Mouse (Mus musculus) lung, postnatal 0 days (tissue): ENCODE measurements around the gene Ska3. TPM values are rescaled to one million over a fixed set of nuclear protein-coding genes. Genes with fewer than 3 reads are reported as not detected.
"Not testable (repeated sequence)": the region's sequence is repeated elsewhere in the genome, so short reads cannot be mapped to it uniquely, and the experiment has no call there.

ENCODE experiments used
- ATAC-seq: fragments of 200-750 bp; cut with Nextera tagmentation; 2 replicates; pipeline ENCODE4 v1.8.0; 2017; ENCODE audit warnings: moderate library complexity
- DNase-seq: peaks from one replicate; pipeline ENCODE4 v3.0.0-alpha.2; 2016; ENCODE audit warnings: low spot score
- H3K27ac ChIP-seq: fragments of 300-500 bp; sonication (generic); 2 replicates; pipeline ENCODE4 v1.5.1; 2014; ENCODE audit warnings: antibody characterized with exemption, mild to moderate bottlenecking, low read length, mixed read lengths
- H3K27me3 ChIP-seq: fragments of 300-500 bp; sonication (generic); replicated peaks from 2 replicates; pipeline ENCODE4 v1.6.1; 2014; ENCODE audit warnings: low read length, mixed read lengths; ENCODE audit not compliant: insufficient read depth
- H3K36me3 ChIP-seq: fragments of 300-500 bp; sonication (generic); 2 replicates; pipeline ENCODE4 v1.6.1; 2014; ENCODE audit warnings: low read length, mixed read lengths; ENCODE audit not compliant: insufficient read depth
- H3K4me1 ChIP-seq: fragments of 300-500 bp; sonication (generic); 2 replicates; pipeline ENCODE4 v1.6.1; 2014; ENCODE audit warnings: antibody characterized with exemption, low read depth, low read length, mixed read lengths; ENCODE audit not compliant: insufficient read depth
- H3K4me2 ChIP-seq: fragments of 300-500 bp; sonication (generic); replicated peaks from 2 replicates; pipeline ENCODE4 v1.6.1; 2014; ENCODE audit warnings: low read depth, mild to moderate bottlenecking, low read length, moderate library complexity, mixed read lengths
- H3K4me3 ChIP-seq: fragments of 300-500 bp; sonication (generic); 2 replicates; pipeline ENCODE4 v1.5.1; 2014; ENCODE audit warnings: low read depth, low read length
- H3K9ac ChIP-seq: fragments of 300-500 bp; sonication (generic); replicated peaks from 2 replicates; pipeline ENCODE4 v1.6.1; 2014; ENCODE audit warnings: low read depth, mild to moderate bottlenecking
- H3K9me3 ChIP-seq: fragments of 300-500 bp; sonication (generic); 2 replicates; pipeline ENCODE4 v1.6.1; 2016; ENCODE audit warnings: low read length, mixed read lengths
- CTCF ChIP-seq: IDR thresholded peaks from 2 replicates; pipeline ENCODE4 v1.5.1; 2016; ENCODE audit warnings: antibody characterized with exemption, mild to moderate bottlenecking
- EP300 ChIP-seq: IDR thresholded peaks from 2 replicates; pipeline ENCODE4 v1.6.1; 2016; ENCODE audit warnings: antibody characterized with exemption, mild to moderate bottlenecking, control low read depth
- WGBS: fragments of 180-500 bp; shearing (Covaris S2); extraction: QIAGEN DNeasy Blood & Tissue Kit; methylation state at CpG from one replicate; pipeline ENCODE4 v1.1.7; 2014; 5-methylcytosine and 5-hydroxymethylcytosine counted together
- polyA plus RNA-seq: library from polyadenylated mRNA; unstranded; fragments of >200 nt; fragmentation: Nextera tagmentation; extraction: Ambion mirVana; gene quantifications from 2 replicates; pipeline ENCODE4 v1.2.1, GENCODE M21; 2015

Gene Ska3
- polyA plus RNA-seq, 1 experiment from 2014 or later = 1.8 TPM

GRCm38 (mm10) chr14:57858601-57859000 lies 32.6 kb upstream of the Ska3 start:
- Histone ChIP-seq H3K9me3 (no peaks in the 10 kb centered on the region), H3K27me3 (no peaks in the 10 kb centered on the region), H3K4me1 (no peaks in the 10 kb centered on the region), H3K9ac (no peak overlapping the region), H3K4me2 (no peak overlapping the region), H3K4me3 (no peak overlapping the region), H3K36me3 (0 out of 2 replicates have a peak, but pooled peaks cover 6% of the 10 kb centered on the region), H3K27ac (no peak overlapping the region)
- DNase-seq (no peak), ATAC-seq (no peak)
- TF ChIP-seq CTCF (no peak), EP300 (no peak)
- 98% methylated on average over 2 of the region's 2 CpGs for WGBS

- not testable (repeated sequence) for H3K4me3 ChIP-seq, H3K9ac ChIP-seq, H3K27ac ChIP-seq, ATAC-seq, H3K4me2 ChIP-seq, H3K27me3 ChIP-seq, H3K36me3 ChIP-seq, H3K9me3 ChIP-seq, H3K4me1 ChIP-seq
- TF ChIP-seq CTCF = 0 out of 2 replicates have a peak, but pooled peaks have one; percentile 14
- DNase-seq = peak; percentile 23
These were observed 30.1 kb upstream of the Ska3 start for GRCm38 (mm10) chr14:57856037-57856436.

- DNase-seq (no peak), ATAC-seq (no peak)
- no peak overlapping the region for H3K9ac ChIP-seq
- no peak overlapping the region for H3K27ac ChIP-seq
- no peak overlapping the region for H3K4me2 ChIP-seq
- H3K4me3 ChIP-seq = no peak overlapping the region
- no peaks in the 10 kb centered on the region for H3K27me3 ChIP-seq
- 93% methylated on average over 2 of the region's 2 CpGs for WGBS
- no peaks in the 10 kb centered on the region for H3K4me1 ChIP-seq
- no peaks in the 10 kb centered on the region for H3K9me3 ChIP-seq
- no peaks in the 10 kb centered on the region for H3K36me3 ChIP-seq
- TF ChIP-seq EP300 = no peak
- TF ChIP-seq CTCF = no peak
These were observed 27.0 kb upstream of the Ska3 start for GRCm38 (mm10) chr14:57852961-57853360.

- TF ChIP-seq EP300 (no peak), CTCF (no peak)
- WGBS = 93% methylated on average over 3 of the region's 3 CpGs
- no peak overlapping the region for H3K4me2 ChIP-seq
These were observed 24.3 kb upstream of the Ska3 start for GRCm38 (mm10) chr14:57850330-57850729.

GRCm38 (mm10) chr14:57848646-57849045 lies 22.7 kb upstream of the Ska3 start:
- Histone ChIP-seq H3K9me3 (no peaks in the 10 kb centered on the region), H3K4me1 (no peaks in the 10 kb centered on the region), H3K27ac (no peak overlapping the region), H3K9ac (no peak overlapping the region), H3K4me2 (no peak overlapping the region), H3K27me3 (no peaks in the 10 kb centered on the region), H3K36me3 (peaks cover 5% of the 10 kb centered on the region; the same call in 1 of the 2 replicates), H3K4me3 (no peak overlapping the region)
- TF ChIP-seq EP300 (no peak), CTCF (no peak)
- no peak for ATAC-seq
- no peak for DNase-seq
- WGBS = 95% methylated on average over 2 of the region's 2 CpGs

More at GRCm38 (mm10) chr14:57850330-57850729, 24.3 kb upstream of the Ska3 start:
- DNase-seq (no peak), ATAC-seq (no peak)
- Histone ChIP-seq H3K9ac (no peak overlapping the region), H3K27ac (no peak overlapping the region), H3K36me3 (no peaks in the 10 kb centered on the region; the same call in 1 of the 2 replicates), H3K4me3 (no peak overlapping the region), H3K9me3 (no peaks in the 10 kb centered on the region), H3K4me1 (no peaks in the 10 kb centered on the region), H3K27me3 (no peaks in the 10 kb centered on the region)

- 83% methylated on average over 5 of the region's 5 CpGs for WGBS
- H3K9me3 ChIP-seq, ATAC-seq, H3K27me3 ChIP-seq, H3K4me3 ChIP-seq, H3K36me3 ChIP-seq, H3K4me2 ChIP-seq, H3K4me1 ChIP-seq, H3K9ac ChIP-seq, DNase-seq, H3K27ac ChIP-seq: not testable (repeated sequence)
These were observed 22.1 kb upstream of the Ska3 start for GRCm38 (mm10) chr14:57848061-57848460.

- H3K36me3 ChIP-seq = peaks cover 9% of the 10 kb centered on the region; the same call in 1 of the 2 replicates
- H3K27ac ChIP-seq = no peak overlapping the region
- H3K27me3 ChIP-seq = no peaks in the 10 kb centered on the region
- H3K9ac ChIP-seq = no peak overlapping the region
- WGBS = 89% methylated on average over 3 of the region's 3 CpGs
- no peak for DNase-seq
- no peak overlapping the region for H3K4me2 ChIP-seq
- H3K4me3 ChIP-seq = no peak overlapping the region
- no peaks in the 10 kb centered on the region for H3K9me3 ChIP-seq
- ATAC-seq = no peak
- no peaks in the 10 kb centered on the region for H3K4me1 ChIP-seq
- TF ChIP-seq EP300 (no peak), CTCF (no peak)
These were observed 18.6 kb upstream of the Ska3 start for GRCm38 (mm10) chr14:57844535-57844934.
